Mouse (Mus musculus): ENCODE measurements around the gene Gm36864. TPM values are rescaled to one million over a fixed set of nuclear protein-coding genes. Genes with fewer than 3 reads are reported as not detected.

The Gm36864 gene
- total RNA-seq, 1 experiment from 2014 or later = not detected

DNA sequence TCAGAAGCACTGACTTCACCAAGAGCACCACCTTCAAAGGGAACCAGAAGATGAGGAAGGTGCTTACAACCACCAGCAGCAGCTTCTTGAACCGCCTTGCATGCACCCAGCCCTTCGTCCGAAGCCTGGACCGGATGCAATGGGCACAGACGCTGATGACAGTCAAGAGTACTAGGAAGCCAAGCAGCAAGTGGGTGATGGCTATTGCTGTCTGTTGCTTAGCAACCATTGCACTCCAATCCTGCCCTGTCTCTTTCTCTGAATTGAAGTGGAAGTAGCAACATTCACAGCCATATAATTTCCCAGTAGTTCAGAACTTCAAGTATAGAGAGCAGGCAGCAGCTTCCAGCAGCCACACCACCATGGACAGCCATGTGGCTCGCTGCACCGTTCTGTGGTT lies 45.6 kb downstream of the Gm36864 start:
- no peak for ATAC-seq (replicated peaks in 1 of 2; ENCODE audit: insufficient read depth in 1 of 2, low FRiP score in 2 of 2, low TSS enrichment in 1 of 2, low read depth in 1 of 2, poor library complexity in 2 of 2, severe bottlenecking in 2 of 2)

DNA sequence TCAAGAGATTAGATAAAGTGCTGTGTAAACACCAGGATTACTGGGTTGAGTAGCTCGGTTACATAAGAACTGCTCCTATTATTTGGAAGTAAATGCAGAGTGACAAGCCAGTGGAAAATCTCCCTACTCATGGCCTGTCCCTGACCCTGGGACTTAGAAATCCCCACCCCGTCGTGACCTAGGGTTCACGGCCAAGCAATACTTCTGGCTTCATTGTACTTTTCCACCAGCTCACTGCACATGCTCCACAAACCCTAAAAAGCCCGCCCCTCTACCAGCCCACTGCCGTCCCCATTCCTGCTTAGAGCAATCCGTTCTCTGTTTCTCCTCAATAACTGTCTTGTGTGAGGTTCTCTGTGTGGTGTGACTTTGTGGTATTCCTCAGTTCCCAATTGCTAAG lies 51.8 kb downstream of the Gm36864 start:
- no peak for ATAC-seq (replicated peaks in 1 of 2; ENCODE audit: insufficient read depth in 1 of 2, low FRiP score in 2 of 2, low TSS enrichment in 1 of 2, low read depth in 1 of 2, poor library complexity in 2 of 2, severe bottlenecking in 2 of 2)

- no peak for ATAC-seq (replicated peaks in 1 of 2; ENCODE audit: insufficient read depth in 1 of 2, low FRiP score in 2 of 2, low TSS enrichment in 1 of 2, low read depth in 1 of 2, poor library complexity in 2 of 2, severe bottlenecking in 2 of 2)
Observed at GRCm38 (mm10) chr7:44290986-44291385, 55.0 kb downstream of the Gm36864 start.

DNA sequence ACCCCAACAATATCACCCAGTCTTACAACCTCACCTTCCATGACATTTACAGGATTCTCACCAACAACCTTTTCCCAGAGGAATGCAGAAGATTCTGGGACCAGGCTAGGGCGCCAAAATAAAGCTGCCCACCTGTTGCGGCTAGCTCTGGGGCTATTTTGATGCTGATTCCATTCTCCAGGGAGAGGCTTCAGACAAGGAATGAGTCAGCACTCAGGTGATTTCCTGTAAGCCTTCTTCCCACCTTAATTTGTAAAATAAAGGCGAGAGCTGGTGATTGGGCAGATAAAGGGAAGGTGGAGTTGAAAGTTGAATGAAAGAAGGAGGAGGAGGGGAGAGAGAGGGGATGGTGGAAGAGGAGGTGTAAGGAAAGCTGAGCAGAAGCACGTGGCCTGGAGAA lies 55.4 kb downstream of the Gm36864 start:
- no peak for ATAC-seq (replicated peaks in 1 of 2; ENCODE audit: insufficient read depth in 1 of 2, low FRiP score in 2 of 2, low TSS enrichment in 1 of 2, low read depth in 1 of 2, poor library complexity in 2 of 2, severe bottlenecking in 2 of 2)

Other genes with a start within 250 kb of the Gm36864 start
- gene Klk1b11, start 240.3 kb upstream of the Gm36864 start, total RNA-seq (2017) = not detected in 2 replicates
- gene Klk1b26, start 224.0 kb upstream of the Gm36864 start, total RNA-seq (2017) = not detected in 2 replicates
- not detected in 2 replicates for gene Klk1b27, start 183.9 kb upstream of the Gm36864 start, total RNA-seq (2017)
- not detected in 2 replicates for gene Klk1b21, start 133.8 kb upstream of the Gm36864 start, total RNA-seq (2017)
- gene Klk1b22, start 123.5 kb upstream of the Gm36864 start, total RNA-seq (2017) = not detected in 2 replicates
- gene Klk1b16, start 99.4 kb upstream of the Gm36864 start, total RNA-seq (2017) = not detected in 2 replicates
- not detected in 2 replicates for gene Klk1b24, start 47.9 kb upstream of the Gm36864 start, total RNA-seq (2017)
- not detected in 2 replicates for gene Klk1b3, start 38.0 kb upstream of the Gm36864 start, total RNA-seq (2017)
- gene Klk1b4, start 28.7 kb upstream of the Gm36864 start, total RNA-seq (2017) = not detected in 2 replicates
- gene Klk1b5, start 20.2 kb upstream of the Gm36864 start, total RNA-seq (2017) = not detected in 2 replicates
- gene Klk1, start 10.8 kb upstream of the Gm36864 start, total RNA-seq (2017) = not detected in 2 replicates
- 0.31 TPM in 1 of 2 replicates, not detected in the other for gene 1700028J19Rik, start 10.5 kb downstream of the Gm36864 start, total RNA-seq (2017)
- gene 2410002F23Rik, start 10.5 kb downstream of the Gm36864 start, total RNA-seq (2017) = 86.6 and 87.3 TPM in 2 replicates
- gene Acp4, start 21.2 kb downstream of the Gm36864 start, total RNA-seq (2017) = 0.74 TPM in 1 of 2 replicates, not detected in the other
- gene Gm15517, start 25.3 kb downstream of the Gm36864 start, total RNA-seq (2017) = not detected in 2 replicates
- 1.5 and 4.2 TPM in 2 replicates for gene Clec11a, start 70.7 kb downstream of the Gm36864 start, total RNA-seq (2017)
- gene Shank1, start 74.1 kb downstream of the Gm36864 start, total RNA-seq (2017) = not detected in 2 replicates
- 0.79 and 1.8 TPM in 2 replicates for gene Syt3, start 147.9 kb downstream of the Gm36864 start, total RNA-seq (2017)
- gene 1700008O03Rik, start 149.6 kb downstream of the Gm36864 start, total RNA-seq (2017) = 1.9 TPM in 1 of 2 replicates, not detected in the other
- gene Lrrc4b, start 192.8 kb downstream of the Gm36864 start, total RNA-seq (2017) = not detected in 2 replicates
- gene Aspdh, start 229.2 kb downstream of the Gm36864 start, total RNA-seq (2017) = not detected in 2 replicates
- 19.0 and 20.4 TPM in 2 replicates for gene Josd2, start 231.8 kb downstream of the Gm36864 start, total RNA-seq (2017)